Mouse (Mus musculus) lung, postnatal 0 days (tissue): ENCODE measurements at regions not wholly inside any gene's neighbourhood (a gene's known extent, or its start where the extent isn't known, plus 50 kb on each side); places are given as distances from the start of the nearest gene placed in this dataset.
A peak's percentile ranks its signal among the peaks of the same experiment; 100 is the strongest.

Experiments
- ATAC-seq: fragments of 200-750 bp; cut with Nextera tagmentation; 2 replicates; pipeline ENCODE4 v1.8.0; 2017; ENCODE audit warnings: moderate library complexity
- DNase-seq: peaks from one replicate; pipeline ENCODE4 v3.0.0-alpha.2; 2016; ENCODE audit warnings: low spot score
- H3K27ac ChIP-seq: fragments of 300-500 bp; sonication (generic); 2 replicates; pipeline ENCODE4 v1.5.1; 2014; ENCODE audit warnings: antibody characterized with exemption, mild to moderate bottlenecking, low read length, mixed read lengths
- H3K27me3 ChIP-seq: fragments of 300-500 bp; sonication (generic); replicated peaks from 2 replicates; pipeline ENCODE4 v1.6.1; 2014; ENCODE audit warnings: low read length, mixed read lengths; ENCODE audit not compliant: insufficient read depth
- H3K36me3 ChIP-seq: fragments of 300-500 bp; sonication (generic); 2 replicates; pipeline ENCODE4 v1.6.1; 2014; ENCODE audit warnings: low read length, mixed read lengths; ENCODE audit not compliant: insufficient read depth
- H3K4me1 ChIP-seq: fragments of 300-500 bp; sonication (generic); 2 replicates; pipeline ENCODE4 v1.6.1; 2014; ENCODE audit warnings: antibody characterized with exemption, low read depth, low read length, mixed read lengths; ENCODE audit not compliant: insufficient read depth
- H3K4me2 ChIP-seq: fragments of 300-500 bp; sonication (generic); replicated peaks from 2 replicates; pipeline ENCODE4 v1.6.1; 2014; ENCODE audit warnings: low read depth, mild to moderate bottlenecking, low read length, moderate library complexity, mixed read lengths
- H3K4me3 ChIP-seq: fragments of 300-500 bp; sonication (generic); 2 replicates; pipeline ENCODE4 v1.5.1; 2014; ENCODE audit warnings: low read depth, low read length
- H3K9ac ChIP-seq: fragments of 300-500 bp; sonication (generic); replicated peaks from 2 replicates; pipeline ENCODE4 v1.6.1; 2014; ENCODE audit warnings: low read depth, mild to moderate bottlenecking
- H3K9me3 ChIP-seq: fragments of 300-500 bp; sonication (generic); 2 replicates; pipeline ENCODE4 v1.6.1; 2016; ENCODE audit warnings: low read length, mixed read lengths
- CTCF ChIP-seq: IDR thresholded peaks from 2 replicates; pipeline ENCODE4 v1.5.1; 2016; ENCODE audit warnings: antibody characterized with exemption, mild to moderate bottlenecking
- EP300 ChIP-seq: IDR thresholded peaks from 2 replicates; pipeline ENCODE4 v1.6.1; 2016; ENCODE audit warnings: antibody characterized with exemption, mild to moderate bottlenecking, control low read depth
- WGBS: fragments of 180-500 bp; shearing (Covaris S2); extraction: QIAGEN DNeasy Blood & Tissue Kit; methylation state at CpG from one replicate; pipeline ENCODE4 v1.1.7; 2014; 5-methylcytosine and 5-hydroxymethylcytosine counted together

DNA sequence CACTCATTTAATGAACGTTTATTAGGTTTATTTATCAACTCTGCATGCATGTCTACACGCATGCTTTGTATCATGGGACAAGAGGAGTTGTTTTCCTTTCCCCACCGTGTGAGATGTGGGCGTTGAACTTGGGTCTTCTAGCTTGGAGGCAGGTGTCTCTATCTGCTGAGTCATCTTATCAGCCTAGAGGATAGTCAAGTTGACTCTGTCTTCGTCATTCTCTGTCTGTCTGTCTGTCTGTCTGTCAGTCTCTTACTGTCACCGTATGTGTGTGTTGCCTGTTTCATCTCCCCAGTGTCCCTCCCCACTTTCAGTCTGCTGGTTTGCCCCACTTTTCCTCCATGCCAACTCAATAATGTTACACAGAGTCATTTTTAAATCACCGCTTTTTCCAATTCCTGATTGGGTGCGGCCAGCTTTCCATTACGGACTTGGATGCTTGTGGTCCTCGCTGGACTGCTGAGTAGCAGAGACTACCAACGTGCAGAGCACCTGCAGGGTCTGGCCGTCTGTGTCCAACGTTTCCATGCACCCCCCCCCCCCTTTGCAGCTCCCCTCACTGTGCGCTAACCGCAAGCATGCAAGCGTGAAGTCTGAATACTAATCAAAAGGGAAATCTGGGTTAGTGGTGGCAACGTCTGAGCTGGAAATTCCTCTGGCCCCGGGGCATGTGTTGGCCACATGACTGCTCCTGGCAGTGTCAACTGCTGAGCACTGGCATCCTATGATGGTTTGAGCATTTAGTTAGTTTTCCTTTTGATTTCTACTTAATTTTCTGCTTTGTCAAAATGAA, 155.7 kb upstream of the Sox4 start:
- Histone ChIP-seq H3K4me3 (no peak overlapping the region), H3K9me3 (no peaks in the 10 kb centered on the region), H3K36me3 (no peaks in the 10 kb centered on the region), H3K4me2 (no peak overlapping the region), H3K27ac (no peak overlapping the region), H3K9ac (no peak overlapping the region), H3K27me3 (no peaks in the 10 kb centered on the region), H3K4me1 (no peaks in the 10 kb centered on the region)
- ATAC-seq, result no peak
- no peak for DNase-seq
- no peak for TF ChIP-seq CTCF
- no peak for TF ChIP-seq EP300
- 84% methylated on average over 18 of the region's 18 CpGs for WGBS

DNA sequence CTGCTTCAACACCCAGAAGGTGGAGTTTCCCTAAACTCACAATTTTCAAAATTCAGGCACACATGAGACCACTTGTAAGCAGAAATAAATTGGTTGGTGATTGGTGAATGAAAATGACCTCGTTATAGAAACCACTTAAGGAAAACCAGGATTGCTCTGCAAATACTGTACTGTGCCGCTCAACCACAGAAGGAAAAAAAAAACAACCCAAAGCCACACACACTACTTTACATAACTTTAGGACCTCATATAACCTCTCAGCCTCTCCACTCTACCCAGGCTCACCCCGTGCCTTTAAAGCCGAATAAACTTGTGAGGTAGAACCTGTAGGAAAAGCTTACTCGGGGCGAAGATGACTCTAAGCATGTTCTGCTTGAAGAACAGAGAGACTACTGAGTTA, 154.7 kb upstream of the Sox4 start:
- ATAC-seq, result peak; percentile 53
- no peak overlapping the region for H3K27ac ChIP-seq
- no peak for TF ChIP-seq CTCF

DNA sequence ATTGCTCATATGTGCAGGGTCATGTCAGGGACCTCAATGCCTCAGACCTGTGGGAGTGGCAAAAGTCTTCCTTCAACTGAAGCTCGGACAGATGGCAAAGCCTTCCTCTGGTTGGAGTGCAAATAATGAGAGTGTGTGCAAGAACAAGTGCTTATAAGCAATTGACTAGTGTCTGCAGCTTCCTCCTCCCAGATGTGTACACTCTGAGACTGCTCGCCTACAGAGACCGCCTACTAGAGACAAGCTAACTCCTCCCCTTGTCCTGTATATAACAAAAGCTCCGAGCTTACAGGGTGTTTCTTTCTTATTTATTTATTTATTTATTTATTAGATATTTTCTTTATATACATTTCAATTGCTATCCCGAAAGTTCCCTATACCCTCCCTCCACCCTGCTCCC, 138.7 kb upstream of the Sox4 start:
- WGBS, result 66% methylated on average over 5 of the region's 5 CpGs
- Histone ChIP-seq H3K4me2 (no peak overlapping the region), H3K27me3 (no peaks in the 10 kb centered on the region), H3K36me3 (no peaks in the 10 kb centered on the region), H3K4me3 (no peak overlapping the region), H3K9me3 (no peaks in the 10 kb centered on the region), H3K9ac (no peak overlapping the region), H3K4me1 (no peaks in the 10 kb centered on the region), H3K27ac (no peak overlapping the region)
- ATAC-seq (no peak), DNase-seq (no peak)
- no peak for TF ChIP-seq CTCF
- TF ChIP-seq EP300, result no peak

More for the DNA sequence above, 154.7 kb upstream of the Sox4 start:
- peak; percentile 26 for DNase-seq
- no peaks in the 10 kb centered on the region for H3K9me3 ChIP-seq
- H3K36me3 ChIP-seq, result no peaks in the 10 kb centered on the region
- 54% methylated on average over 6 of the region's 6 CpGs for WGBS
- H3K4me3 ChIP-seq, result no peak overlapping the region
- no peak overlapping the region for H3K9ac ChIP-seq
- H3K27me3 ChIP-seq, result no peaks in the 10 kb centered on the region
- H3K4me2 ChIP-seq, result no peak overlapping the region
- H3K4me1 ChIP-seq, result no peaks in the 10 kb centered on the region

DNA sequence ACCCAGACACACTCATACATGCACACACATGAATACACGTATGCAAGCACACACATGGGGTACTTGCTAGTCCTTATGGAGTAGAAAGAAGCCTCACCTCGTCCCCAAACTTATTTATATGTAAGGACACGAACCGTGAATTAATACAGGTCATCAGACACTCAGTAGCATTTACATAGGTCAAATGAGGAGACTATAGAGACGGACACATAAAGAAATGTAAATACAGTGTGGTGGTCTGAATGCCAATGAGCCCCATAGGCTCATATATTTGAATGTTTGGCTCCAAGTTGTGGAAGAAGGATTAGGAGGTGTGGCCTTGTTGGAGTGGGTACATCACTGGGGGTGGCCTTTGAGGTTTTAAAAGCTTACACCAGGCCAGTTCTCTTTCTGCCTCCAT, 133.3 kb upstream of the Sox4 start:
- WGBS, result 77% methylated on average over 5 of the region's 5 CpGs

DNA sequence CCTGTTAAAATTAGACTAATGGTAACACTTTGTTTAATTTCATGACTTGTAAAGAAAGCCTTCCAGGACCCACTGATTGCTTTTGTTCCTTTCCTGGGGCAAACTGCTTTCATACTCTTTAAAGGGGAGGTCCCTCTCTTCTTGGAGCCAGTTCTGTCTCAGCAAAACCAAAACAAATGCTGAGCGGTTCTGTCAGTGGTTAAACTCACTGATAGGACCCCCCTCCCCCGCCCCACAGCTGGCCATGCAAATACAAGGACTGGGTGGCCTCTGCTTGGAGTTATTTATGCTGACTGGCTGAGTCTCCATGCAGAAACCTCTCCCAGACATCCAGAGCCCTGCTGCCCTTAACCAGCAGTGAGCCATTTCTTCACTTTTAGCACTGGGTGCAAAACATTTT, 127.6 kb upstream of the Sox4 start:
- Histone ChIP-seq H3K27ac (no peak overlapping the region), H3K9ac (no peak overlapping the region)
- ATAC-seq, result no peak

More for the DNA sequence above, 133.3 kb upstream of the Sox4 start:
- H3K4me3 ChIP-seq, result no peak overlapping the region
- TF ChIP-seq EP300 (no peak), CTCF (no peak)
- no peaks in the 10 kb centered on the region for H3K4me1 ChIP-seq
- no peak overlapping the region for H3K4me2 ChIP-seq
- no peaks in the 10 kb centered on the region for H3K27me3 ChIP-seq
- no peaks in the 10 kb centered on the region for H3K9me3 ChIP-seq
- DNase-seq, result no peak
- no peak for ATAC-seq
- H3K27ac ChIP-seq, result no peak overlapping the region
- H3K36me3 ChIP-seq, result no peaks in the 10 kb centered on the region
- H3K9ac ChIP-seq, result no peak overlapping the region

DNA sequence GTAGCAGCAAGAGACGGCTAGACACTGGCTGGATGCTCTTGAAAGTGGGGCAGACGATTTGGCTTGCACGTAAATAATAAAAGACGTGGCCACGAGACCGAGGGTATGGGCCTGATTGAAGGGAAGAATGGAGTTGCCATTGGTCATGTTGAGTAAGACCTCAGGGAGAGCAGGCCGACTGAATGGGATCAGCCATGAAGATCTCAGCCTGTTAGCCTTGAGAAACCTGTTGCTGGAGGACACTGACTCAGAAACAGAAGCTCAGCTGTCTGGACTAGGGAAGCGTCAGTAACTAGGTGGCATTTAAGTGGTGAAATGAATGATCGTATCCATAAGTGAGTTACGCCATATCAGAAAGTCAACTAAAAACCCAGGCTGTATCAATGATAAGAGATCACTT, 126.3 kb upstream of the Sox4 start:
- Histone ChIP-seq H3K4me2 (no peak overlapping the region), H3K27me3 (no peaks in the 10 kb centered on the region), H3K36me3 (no peaks in the 10 kb centered on the region), H3K27ac (no peak overlapping the region), H3K4me3 (no peak overlapping the region), H3K9me3 (no peaks in the 10 kb centered on the region), H3K9ac (no peak overlapping the region), H3K4me1 (no peaks in the 10 kb centered on the region)
- no peak for TF ChIP-seq CTCF
- TF ChIP-seq EP300, result no peak
- WGBS, result 93% methylated on average over 10 of the region's 10 CpGs
- ATAC-seq, result no peak
- no peak for DNase-seq

More for the DNA sequence above, 127.6 kb upstream of the Sox4 start:
- Histone ChIP-seq H3K4me1 (no peaks in the 10 kb centered on the region), H3K36me3 (no peaks in the 10 kb centered on the region), H3K4me2 (no peak overlapping the region), H3K4me3 (no peak overlapping the region), H3K9me3 (no peaks in the 10 kb centered on the region), H3K27me3 (no peaks in the 10 kb centered on the region)
- TF ChIP-seq CTCF, result no peak
- TF ChIP-seq EP300, result no peak
- 42% methylated on average over 2 of the region's 2 CpGs for WGBS
- no peak for DNase-seq
